Mouse (Mus musculus): ENCODE results near the gene Pramel3.
"Not testable (repeated sequence)": the region's sequence is repeated elsewhere in the genome, so short reads cannot be mapped to it uniquely, and the experiment has no call there.

The Pramel3 gene

GRCm38 (mm10) chrX:135302007-135302406 is at the start of gene Pramel3:
Gene Pramel3, plus strand, starts transcription at chrX:135302307.
- not testable (repeated sequence) for DNase-seq (ENCODE audit: extremely low spot score, low read depth, low spot score)

- DNase-seq (ENCODE audit: extremely low spot score, low read depth, low spot score): not testable (repeated sequence)
These were observed 58.6 kb downstream of the Pramel3 start for GRCm38 (mm10) chrX:135360685-135361084.

- not testable (repeated sequence) for DNase-seq (ENCODE audit: extremely low spot score, low read depth, low spot score)
These were observed 59.8 kb downstream of the Pramel3 start for GRCm38 (mm10) chrX:135361943-135362342.

Data from hindlimb bud, embryonic 11.5 days (tissue).